Mouse (Mus musculus) gastrocnemius, postnatal 4 days (tissue): ENCODE data around the gene Arl15. TPM values are rescaled to one million over a fixed set of nuclear protein-coding genes. Genes with fewer than 3 reads are reported as not detected.

Experiments used
- DNase-seq, 2 experiments: peaks; one replicate each; pipeline ENCODE4 v3.0.0; 2021 to 2022; ENCODE audit warnings: low spot score in 2 of 2, mixed read lengths in 2 of 2
- total RNA-seq, 2 experiments: library from RNA; stranded (reverse); gene quantifications; 2 replicates each; pipeline ENCODE4 v1.2.3; 2021

The Arl15 gene
- total RNA-seq, 2 experiments from 2014 or later = 12.3 to 13.2 TPM

- no peak for DNase-seq
These were observed 49.0 kb downstream of the Arl15 start for GRCm38 (mm10) chr13:113843310-113843649.

GRCm38 (mm10) chr13:113843901-113844300 is 49.6 kb downstream of the Arl15 start:
- DNase-seq = no peak

- DNase-seq = no peak
These were observed 50.4 kb downstream of the Arl15 start for GRCm38 (mm10) chr13:113844717-113845116.

DNA sequence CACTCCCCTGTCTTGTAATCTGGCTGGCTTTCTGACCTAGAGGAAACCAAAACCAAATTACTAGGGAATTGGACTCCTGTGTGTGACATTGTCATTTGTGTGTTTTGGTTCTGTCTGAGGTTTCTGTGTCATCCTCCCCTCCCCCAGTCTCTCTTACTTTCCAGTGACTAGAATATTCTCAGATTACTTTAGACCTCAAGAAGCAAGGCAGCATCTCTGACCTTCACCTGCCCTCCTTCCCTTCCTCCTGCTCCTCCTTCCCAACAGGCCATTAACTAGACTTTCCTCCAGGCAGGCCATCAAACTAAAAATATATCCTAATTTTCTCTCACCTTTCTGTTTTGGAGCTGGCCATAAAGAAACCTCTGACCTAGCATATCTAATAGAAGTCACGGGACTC is 50.9 kb downstream of the Arl15 start:
- DNase-seq = no peak

DNA sequence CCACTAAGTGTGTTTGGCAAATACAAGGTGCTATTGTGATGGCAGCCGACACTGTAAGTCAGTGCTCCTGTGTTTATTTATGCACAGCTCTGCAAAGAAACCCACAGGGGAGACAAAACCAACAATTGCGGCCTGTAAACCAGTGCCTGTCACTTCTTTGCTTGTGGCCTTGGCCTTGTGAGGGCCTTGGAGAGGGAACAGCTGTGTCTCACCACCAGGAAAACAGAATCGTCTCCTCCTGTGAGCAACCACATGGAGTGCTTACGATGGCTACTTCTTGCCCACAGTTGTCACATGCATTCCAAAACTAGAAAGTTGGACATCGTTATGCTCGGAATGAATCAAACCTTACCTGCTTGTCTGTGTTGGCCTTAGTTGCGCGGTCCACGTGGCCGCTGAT is 52.1 kb downstream of the Arl15 start:
- no peak for DNase-seq

GRCm38 (mm10) chr13:113850431-113851034 is 56.2 kb downstream of the Arl15 start:
- DNase-seq = no peak

- no peak for DNase-seq
These were observed 57.5 kb downstream of the Arl15 start for GRCm38 (mm10) chr13:113851602-113852375.

- DNase-seq = no peak
These were observed 58.0 kb downstream of the Arl15 start for GRCm38 (mm10) chr13:113852376-113852666.

DNA sequence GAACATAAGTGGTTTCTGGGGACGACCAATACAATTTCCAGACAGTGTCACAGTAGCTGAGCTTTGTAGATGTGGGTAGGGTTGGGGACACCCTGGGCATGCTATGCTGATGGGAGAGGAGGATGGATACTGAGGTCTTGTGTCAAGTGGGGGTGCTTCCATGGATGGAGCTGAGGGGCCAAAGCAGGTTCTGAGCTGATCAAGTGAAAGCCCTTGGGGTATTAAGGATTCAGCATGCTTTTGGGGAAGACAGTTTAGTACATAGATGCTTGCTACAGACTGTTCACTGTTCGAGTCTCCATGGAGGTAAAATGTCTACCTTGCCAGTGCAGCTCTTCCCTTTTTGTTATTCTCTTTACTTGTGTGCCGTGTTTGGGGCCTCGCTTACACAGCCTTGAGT is 59.8 kb downstream of the Arl15 start:
- no peak for DNase-seq

GRCm38 (mm10) chr13:113854551-113855312 is 60.4 kb downstream of the Arl15 start:
- DNase-seq = no peak

DNA sequence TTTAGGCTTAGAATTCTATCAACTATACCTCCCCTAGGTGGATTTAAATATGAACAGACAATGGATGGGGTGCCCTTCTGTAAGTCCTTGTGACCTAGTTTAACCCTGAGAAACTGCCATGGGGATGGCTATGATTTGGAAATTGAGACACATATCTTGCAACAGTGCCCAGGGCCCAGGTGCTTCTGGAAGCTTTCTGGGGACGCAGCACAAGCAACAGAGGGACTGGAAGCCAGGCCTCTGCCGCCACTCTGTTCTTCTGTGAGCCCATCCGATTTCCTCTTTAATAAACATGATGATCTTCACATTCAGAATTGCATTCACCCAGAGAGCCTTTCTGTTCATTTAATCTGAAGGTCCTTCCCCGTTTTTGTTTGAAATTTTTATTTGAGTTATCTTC is 62.6 kb downstream of the Arl15 start:
- DNase-seq = no peak

DNA sequence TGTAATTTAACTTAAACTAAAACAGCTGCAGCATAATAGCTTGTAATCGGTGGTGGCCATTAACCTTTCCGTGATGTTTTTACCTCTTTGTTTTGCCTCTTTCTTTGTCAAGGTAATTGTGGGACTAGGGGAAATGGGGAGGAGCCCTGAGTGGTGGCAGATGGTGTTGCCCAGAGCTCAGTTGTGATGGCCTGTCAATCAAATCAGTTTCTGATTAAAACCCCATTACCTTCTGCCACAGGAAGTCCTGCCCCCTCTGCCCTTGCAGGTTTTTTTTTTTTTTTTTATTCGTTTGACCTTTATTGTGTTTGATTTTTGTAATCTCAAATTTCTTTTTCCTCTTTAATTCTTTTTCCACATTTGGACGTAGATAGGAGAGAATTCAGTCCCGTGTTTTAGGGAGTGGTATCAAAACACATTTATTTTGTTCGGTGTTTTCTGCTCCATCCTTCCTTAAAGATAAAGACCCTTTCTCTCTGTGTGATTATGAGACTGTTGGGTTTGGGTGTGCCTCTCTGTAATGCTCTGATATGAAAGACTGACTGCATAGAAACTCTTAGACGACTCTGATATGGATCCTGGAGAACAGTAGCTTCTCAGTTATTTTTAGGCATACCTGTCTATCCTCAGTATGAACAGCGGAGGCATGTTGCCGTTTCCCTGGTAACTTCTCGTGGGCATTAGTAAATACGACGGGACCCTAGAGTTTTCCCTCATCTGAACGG is 64.5 kb downstream of the Arl15 start:
- no peak for DNase-seq

DNA sequence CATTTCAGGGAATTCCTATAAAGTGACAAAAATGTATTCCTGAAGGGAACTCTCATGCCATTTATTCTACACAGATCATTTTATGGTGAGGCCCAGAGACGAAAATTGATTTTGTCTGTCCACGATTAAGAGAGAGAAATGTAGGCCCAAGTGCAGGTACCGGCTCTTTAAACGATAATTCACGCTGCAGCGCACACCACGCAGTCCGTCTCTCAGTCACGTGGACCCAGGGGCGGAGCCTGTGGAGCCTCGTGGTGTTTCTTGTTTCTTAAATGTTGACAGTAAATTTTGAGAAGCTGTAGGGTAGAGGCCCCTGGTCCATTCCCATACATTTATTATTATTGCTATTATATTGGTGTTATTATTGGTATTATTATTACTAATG is 65.1 kb downstream of the Arl15 start:
- no peak for DNase-seq

DNA sequence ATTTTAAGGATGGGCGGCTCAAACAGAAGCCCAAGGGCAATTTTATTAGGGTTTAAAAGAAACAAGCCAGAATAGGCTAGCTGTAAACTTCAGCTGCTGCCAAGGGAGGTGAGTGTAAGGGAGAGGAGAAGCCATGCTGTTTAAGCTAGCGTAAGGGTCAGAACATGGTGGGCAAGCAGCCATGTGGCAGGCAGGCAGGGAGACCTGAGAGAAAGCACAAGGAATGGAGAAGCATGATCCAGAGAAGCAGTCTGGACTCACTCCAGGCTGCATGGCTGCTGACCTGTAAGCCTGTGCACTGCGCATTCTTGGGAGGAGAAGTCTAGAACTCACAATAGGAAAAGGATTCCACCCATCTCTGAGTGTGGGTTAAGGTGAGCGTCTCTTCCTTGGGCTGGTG is 66.5 kb downstream of the Arl15 start:
- no peak for DNase-seq

GRCm38 (mm10) chr13:113861231-113861630 is 66.9 kb downstream of the Arl15 start:
- no peak for DNase-seq

DNA sequence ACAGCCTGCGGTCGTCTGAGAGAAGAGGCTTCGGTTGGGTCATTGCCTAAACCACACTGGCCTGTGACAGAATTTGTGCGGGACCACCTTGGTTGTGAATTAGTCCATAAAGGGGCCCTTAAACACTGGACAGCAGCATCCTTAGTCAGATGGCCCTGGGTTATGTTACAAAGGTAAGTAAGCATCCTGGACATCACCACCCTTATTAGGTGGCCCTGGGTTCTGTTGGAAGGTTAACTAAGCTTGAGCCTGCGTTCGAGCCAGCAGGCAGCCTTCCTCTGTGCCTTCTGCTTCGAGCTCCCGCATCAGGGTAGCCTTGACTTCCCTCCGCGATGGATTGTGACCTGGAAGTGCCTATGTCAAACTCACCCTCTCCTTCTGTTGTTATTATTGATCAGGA is 68.6 kb downstream of the Arl15 start:
- DNase-seq = no peak

DNA sequence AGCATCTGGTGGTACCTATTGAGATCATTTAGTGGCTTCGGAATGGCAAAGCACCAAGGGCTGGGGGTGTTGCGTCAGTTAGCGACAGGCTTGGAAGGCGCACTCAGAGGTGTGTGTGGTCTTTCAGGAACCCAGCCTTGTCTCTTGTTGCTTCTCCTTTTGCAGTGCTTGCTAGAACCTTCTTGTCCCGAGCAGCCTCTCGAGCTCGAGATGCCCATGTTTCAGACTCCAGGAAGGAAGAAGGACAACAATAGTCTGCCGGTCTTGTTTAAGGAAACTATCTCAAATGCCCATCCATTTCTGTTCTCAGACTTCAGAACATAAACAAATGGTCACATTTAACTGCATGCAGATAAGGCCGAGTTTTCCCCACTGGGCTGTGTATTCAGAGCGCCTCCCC is 69.4 kb downstream of the Arl15 start:
- no peak for DNase-seq

GRCm38 (mm10) chr13:113864278-113864677 is 70.0 kb downstream of the Arl15 start:
- no peak for DNase-seq

DNA sequence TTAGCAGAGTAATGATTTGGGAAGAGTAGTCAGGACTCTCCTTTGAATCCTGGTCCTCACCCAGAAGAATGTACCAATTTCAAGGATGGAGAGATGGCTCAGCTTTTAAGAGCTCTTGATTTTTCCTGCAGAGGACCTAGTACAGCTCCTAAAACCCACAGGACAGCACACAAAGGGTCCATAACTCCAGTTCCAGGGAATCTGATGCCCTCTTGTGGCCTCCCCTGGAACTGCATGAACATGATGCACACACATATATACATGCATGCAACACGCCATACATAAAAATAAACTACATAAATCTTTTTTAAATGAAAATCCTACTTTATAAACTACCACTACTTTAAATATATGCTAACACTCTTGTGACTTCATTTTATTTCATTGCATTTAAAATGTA is 70.6 kb downstream of the Arl15 start:
- peak in 1 of 2 experiments; percentile 56 for DNase-seq

DNA sequence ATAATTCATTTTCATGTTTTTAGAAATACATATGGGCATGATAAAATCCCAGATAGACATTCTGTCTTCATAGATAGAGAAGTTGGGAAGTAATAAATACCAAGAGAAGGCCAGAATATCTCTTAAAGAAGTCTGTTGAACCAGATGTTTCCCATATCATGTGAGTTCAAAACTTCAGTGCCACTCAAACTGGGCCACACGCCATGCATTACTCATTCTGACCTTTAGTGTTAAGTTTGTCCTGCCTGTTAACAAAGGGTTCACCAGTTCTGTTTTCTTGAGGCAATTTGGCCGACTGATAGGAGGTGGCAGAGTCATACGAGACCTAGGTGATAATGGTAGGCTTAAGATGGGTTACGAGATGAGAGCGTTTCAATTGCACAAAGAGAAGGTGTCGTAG is 71.1 kb downstream of the Arl15 start:
- DNase-seq = no peak

DNA sequence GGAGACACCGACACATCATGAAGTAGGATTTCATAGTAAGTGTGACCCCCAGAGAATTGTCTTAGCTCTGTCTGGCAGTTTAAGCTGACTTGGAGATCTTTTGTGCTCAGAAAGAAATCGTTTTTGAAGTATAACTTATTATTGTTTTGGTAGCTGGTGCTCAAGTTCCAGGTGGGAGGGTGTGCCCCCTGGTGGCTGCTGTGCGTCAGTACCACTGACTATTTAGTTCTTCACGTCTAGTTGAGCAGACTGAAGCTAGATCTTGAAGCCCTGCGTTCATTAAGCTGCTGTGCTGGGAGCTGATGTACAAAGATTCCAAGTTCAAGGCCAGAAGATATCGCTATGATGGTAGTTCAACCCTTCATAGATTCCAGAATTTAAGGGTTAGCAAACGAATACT is 71.5 kb downstream of the Arl15 start:
- DNase-seq = peak; percentile 40 to 62

- DNase-seq = no peak
These were observed 73.4 kb downstream of the Arl15 start for GRCm38 (mm10) chr13:113867736-113868135.
